ENCODE assay signal across 7 mouse cellular contexts in the genomic region with DNA sequence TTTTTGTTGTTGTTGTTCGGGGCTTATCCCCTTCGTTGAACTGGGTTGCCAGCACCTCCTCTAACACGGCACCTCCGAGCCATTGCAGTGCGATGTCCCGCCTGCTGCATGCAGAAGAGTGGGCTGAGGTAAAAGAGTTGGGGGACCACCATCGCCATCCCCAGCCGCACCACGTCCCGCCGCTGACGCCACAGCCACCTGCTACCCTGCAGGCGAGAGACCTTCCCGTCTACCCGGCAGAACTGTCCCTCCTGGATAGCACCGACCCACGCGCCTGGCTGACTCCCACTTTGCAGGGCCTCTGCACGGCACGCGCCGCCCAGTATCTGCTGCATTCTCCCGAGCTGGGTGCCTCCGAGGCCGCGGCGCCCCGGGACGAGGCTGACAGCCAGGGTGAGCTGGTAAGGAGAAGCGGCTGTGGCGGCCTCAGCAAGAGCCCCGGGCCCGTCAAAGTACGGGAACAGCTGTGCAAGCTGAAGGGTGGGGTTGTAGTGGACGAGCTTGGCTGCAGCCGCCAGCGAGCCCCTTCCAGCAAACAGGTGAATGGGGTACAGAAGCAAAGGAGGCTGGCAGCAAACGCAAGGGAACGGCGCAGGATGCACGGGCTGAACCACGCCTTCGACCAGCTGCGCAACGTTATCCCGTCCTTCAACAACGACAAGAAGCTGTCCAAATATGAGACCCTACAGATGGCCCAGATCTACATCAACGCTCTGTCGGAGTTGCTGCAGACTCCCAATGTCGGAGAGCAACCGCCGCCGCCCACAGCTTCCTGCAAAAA. TPM values are rescaled to one million over a fixed set of nuclear protein-coding genes. Genes with fewer than 3 reads are reported as not detected.
DNase-seq lines count a peak whose midpoint lies in the region; ATAC-seq lines count a peak whose summit lies in the region.

No protein-coding gene starts in this region.

- H3K27ac ChIP-seq in heart, embryonic 14.5 days (replicated peaks in 1 of 2; ENCODE audit: control insufficient read depth in 1 of 2, insufficient read depth in 1 of 2, low read depth in 2 of 2, low read length in 2 of 2): no peak overlapping the region
- no peak overlapping the region for H3K27ac ChIP-seq in limb, embryonic 10.5 days
- no peak overlapping the region for H3K27ac ChIP-seq in midbrain, embryonic 16.5 days (ENCODE audit: low read length)

- peaks cover 71% of the 10 kb centered on the region for H3K27me3 ChIP-seq in heart, embryonic 14.5 days (ENCODE audit: control insufficient read depth, insufficient read depth, low read length)
- peaks cover 81% of the 10 kb centered on the region for H3K27me3 ChIP-seq in limb, embryonic 10.5 days (ENCODE audit: low read depth, poor library complexity, severe bottlenecking)
- peaks cover 41% of the 10 kb centered on the region for H3K27me3 ChIP-seq in midbrain, embryonic 16.5 days (ENCODE audit: control insufficient read depth, insufficient read depth, low read depth, low read length)

- H3K9me3 ChIP-seq in heart, embryonic 14.5 days (ENCODE audit: control insufficient read depth, low read length): no peaks in the 10 kb centered on the region
- H3K9me3 ChIP-seq in limb, embryonic 10.5 days (replicated peaks): no peaks in the 10 kb centered on the region
- H3K9me3 ChIP-seq in midbrain, embryonic 16.5 days (replicated peaks; ENCODE audit: control insufficient read depth, low read length, poor library complexity, severe bottlenecking): no peaks in the 10 kb centered on the region

- H3K4me1 ChIP-seq in heart, embryonic 14.5 days (ENCODE audit: control insufficient read depth in 2 of 2, insufficient read depth in 2 of 2, low read length in 2 of 2): peaks cover 6 to 21% of the 10 kb centered on the region in 2 experiments; a peak in 3 of 4 replicates
- peaks cover 30% of the 10 kb centered on the region for H3K4me1 ChIP-seq in limb, embryonic 10.5 days
- H3K4me1 ChIP-seq in midbrain, embryonic 16.5 days (ENCODE audit: control insufficient read depth, insufficient read depth, low read length): peaks cover 26% of the 10 kb centered on the region

- peak; percentile 4 for DNase-seq in right cerebral cortex, adult 18-20 months
- no peak for DNase-seq in right cerebral cortex, postnatal 14 days
- peak; percentile 66 for DNase-seq in limb, embryonic 10.5 days (ENCODE audit: low spot score)
- DNase-seq in spleen, adult 18-20 months: no peak

- H3K4me2 ChIP-seq in heart, embryonic 14.5 days (ENCODE audit: low read length): peak overlapping the region; percentile 96
- peak overlapping the region; percentile 68 for H3K4me2 ChIP-seq in midbrain, embryonic 16.5 days (ENCODE audit: low read length)

- H3K36me3 ChIP-seq in heart, embryonic 14.5 days (ENCODE audit: control insufficient read depth, insufficient read depth, low read length): no peaks in the 10 kb centered on the region
- no peaks in the 10 kb centered on the region for H3K36me3 ChIP-seq in limb, embryonic 10.5 days
- no peaks in the 10 kb centered on the region for H3K36me3 ChIP-seq in midbrain, embryonic 16.5 days (ENCODE audit: control insufficient read depth, insufficient read depth, low read length)

- peak overlapping the region; percentile 39 to 48 for H3K4me3 ChIP-seq in heart, embryonic 14.5 days (ENCODE audit: control insufficient read depth in 1 of 2, insufficient read depth in 1 of 2, low read depth in 1 of 2, low read length in 2 of 2)
- H3K4me3 ChIP-seq in limb, embryonic 10.5 days: peak overlapping the region; percentile 52
- peak overlapping the region; percentile 42 for H3K4me3 ChIP-seq in midbrain, embryonic 16.5 days (ENCODE audit: low read depth, low read length)

- ATAC-seq in common myeloid progenitor, adult 5-6 weeks (replicated peaks; ENCODE audit: low read depth, poor library complexity, severe bottlenecking): peak; percentile 24; the same call in 1 of the 2 replicates
- 0 out of 2 replicates have a peak, but pooled peaks have one; percentile 3 for ATAC-seq in heart, embryonic 14.5 days (ENCODE audit: insufficient number of reproducible peaks, insufficient read depth, low FRiP score, low read depth)
- ATAC-seq in midbrain, embryonic 16.5 days: peak; percentile 77

- under 1% methylated on average over 53 of the region's 53 CpGs for WGBS in heart, embryonic 14.5 days
- under 1% methylated on average over 53 of the region's 53 CpGs for WGBS in limb, embryonic 10.5 days
- WGBS in midbrain, embryonic 16.5 days: under 1% methylated on average over 53 of the region's 53 CpGs

- H3K9ac ChIP-seq in heart, embryonic 14.5 days (ENCODE audit: low read length): peak overlapping the region; percentile 59; the same call in 1 of the 2 replicates
- 0 out of 2 replicates have a peak overlapping the region, but pooled peaks have one; percentile 20 for H3K9ac ChIP-seq in midbrain, embryonic 16.5 days (ENCODE audit: low read depth, low read length)

RNA-seq across cellular contexts. Expression of gene Atoh1, which starts 0.5 kb away (rescaled TPM):
- not detected in 2 replicates for total RNA-seq in common myeloid progenitor, adult 5-6 weeks (2017)
- not detected in 2 replicates for polyA plus RNA-seq in heart, embryonic 14.5 days (2014; fragmentation: Nextera tagmentation; extraction: Ambion mirVana)
- polyA plus RNA-seq in limb, embryonic 10.5 days (2016; fragmentation: Nextera tagmentation; extraction: Ambion mirVana): not detected in 2 replicates
- 0.44 and 0.63 TPM in 2 replicates for polyA plus RNA-seq in midbrain, embryonic 16.5 days (2015; fragmentation: Nextera tagmentation; extraction: Ambion mirVana)

Comparison
In these comparisons a context has a peak if more than half of its experiments do, and no peak if none do; other contexts are left out.
1. DNase-seq: peak in right cerebral cortex, adult 18-20 months (single experiment) and limb, embryonic 10.5 days (single experiment); none in right cerebral cortex, postnatal 14 days (single experiment) and spleen, adult 18-20 months (0 of 2).
2. ATAC-seq: peak in every context shown above with its lines; median percentile 77 in midbrain, embryonic 16.5 days; 24 in common myeloid progenitor, adult 5-6 weeks; 3 in heart, embryonic 14.5 days.
3. Peak in every context shown above with its lines, with median percentiles within 50 percentile points of each other: H3K4me3 ChIP-seq.